Mouse (Mus musculus) E14TG2a.4 (cell line): ENCODE measurements around the gene Gdi2.

Source experiments
- CTCF ChIP-seq: conservative IDR thresholded peaks from 2 replicates; pipeline ENCODE4 v1.5.1; 2014; ENCODE audit warnings: low read length
- NANOG ChIP-seq: IDR thresholded peaks from 2 replicates; pipeline ENCODE4 v1.6.1; 2014; ENCODE audit warnings: borderline replicate concordance, low read length, mixed read lengths

- no peak for TF ChIP-seq CTCF
- TF ChIP-seq NANOG = no peak
Observed at GRCm38 (mm10) chr13:3523946-3524345, 13.9 kb upstream of the Gdi2 start.
